Mouse (Mus musculus) midbrain, embryonic 11.5 days (tissue): ENCODE results near the gene Gm28048. TPM values are rescaled to one million over a fixed set of nuclear protein-coding genes. Genes with fewer than 3 reads are reported as not detected.

Experiments
- ATAC-seq: fragments of 200-750 bp; cut with Nextera tagmentation; 2 replicates; pipeline ENCODE4 v1.8.0; 2017; ENCODE audit warnings: moderate TSS enrichment, moderate library complexity; ENCODE audit not compliant: low FRiP score
- DNase-seq: peaks from one replicate; pipeline ENCODE4 v3.0.0; 2015; ENCODE audit warnings: low spot score; ENCODE audit errors: missing footprints
- H3K27ac ChIP-seq: fragments of 300-500 bp; sonication (generic); 2 replicates; pipeline ENCODE4 v1.5.1; 2014; ENCODE audit warnings: low read depth, low read length
- H3K27me3 ChIP-seq: fragments of 300-500 bp; sonication (generic); 2 replicates; pipeline ENCODE4 v1.6.1; 2014; ENCODE audit warnings: mild to moderate bottlenecking, low read length, moderate library complexity, mixed read lengths; ENCODE audit not compliant: control insufficient read depth, insufficient read depth
- H3K36me3 ChIP-seq: fragments of 300-500 bp; sonication (generic); 2 replicates; pipeline ENCODE4 v1.6.1; 2014; ENCODE audit warnings: mild to moderate bottlenecking, low read length, moderate library complexity, mixed read lengths; ENCODE audit not compliant: control insufficient read depth, insufficient read depth
- H3K4me1 ChIP-seq: fragments of 300-500 bp; sonication (generic); 2 replicates; pipeline ENCODE4 v1.6.1; 2014; ENCODE audit warnings: low read length; ENCODE audit not compliant: control insufficient read depth, insufficient read depth
- H3K4me2 ChIP-seq: fragments of 300-500 bp; sonication (generic); 2 replicates; pipeline ENCODE4 v1.6.1; 2014; ENCODE audit warnings: mild to moderate bottlenecking, moderate library complexity
- H3K4me3 ChIP-seq: fragments of 300-500 bp; sonication (generic); 2 replicates; pipeline ENCODE4 v1.5.1; 2014; ENCODE audit warnings: low read depth, low read length
- H3K9ac ChIP-seq: fragments of 300-500 bp; sonication (generic); 2 replicates; pipeline ENCODE4 v1.6.1; 2014; ENCODE audit warnings: low read length
- H3K9me3 ChIP-seq: fragments of 300-500 bp; sonication (generic); 2 replicates; pipeline ENCODE4 v1.6.1; 2016; ENCODE audit warnings: low read length; ENCODE audit not compliant: control insufficient read depth
- WGBS: fragments of 180-500 bp; shearing (Covaris S2); extraction: QIAGEN DNeasy Blood & Tissue Kit; methylation state at CpG from one replicate; pipeline ENCODE4 v1.1.7; 2014; 5-methylcytosine and 5-hydroxymethylcytosine counted together
- polyA plus RNA-seq: library from polyadenylated mRNA; unstranded; fragments of >200 nt; fragmentation: Nextera tagmentation; extraction: Ambion mirVana; gene quantifications from 2 replicates; pipeline ENCODE4 v1.2.1, GENCODE M21; 2014

The Gm28048 gene
- polyA plus RNA-seq, 1 experiment from 2014 or later, result 5.6 TPM

GRCm38 (mm10) chr11:22893075-22893474 is 88.8 kb downstream of the Gm28048 start:
- no peak overlapping the region for H3K4me2 ChIP-seq
- ATAC-seq (0 out of 2 replicates have a peak, but pooled peaks have one; percentile 63), DNase-seq (no peak)
- H3K36me3 ChIP-seq, result no peaks in the 10 kb centered on the region
- H3K9ac ChIP-seq, result no peak overlapping the region
- no peaks in the 10 kb centered on the region for H3K4me1 ChIP-seq
- H3K4me3 ChIP-seq, result no peak overlapping the region
- H3K27me3 ChIP-seq, result no peaks in the 10 kb centered on the region
- 78% methylated on average over 3 of the region's 3 CpGs for WGBS
- no peak overlapping the region for H3K27ac ChIP-seq
- H3K9me3 ChIP-seq, result no peaks in the 10 kb centered on the region

DNA sequence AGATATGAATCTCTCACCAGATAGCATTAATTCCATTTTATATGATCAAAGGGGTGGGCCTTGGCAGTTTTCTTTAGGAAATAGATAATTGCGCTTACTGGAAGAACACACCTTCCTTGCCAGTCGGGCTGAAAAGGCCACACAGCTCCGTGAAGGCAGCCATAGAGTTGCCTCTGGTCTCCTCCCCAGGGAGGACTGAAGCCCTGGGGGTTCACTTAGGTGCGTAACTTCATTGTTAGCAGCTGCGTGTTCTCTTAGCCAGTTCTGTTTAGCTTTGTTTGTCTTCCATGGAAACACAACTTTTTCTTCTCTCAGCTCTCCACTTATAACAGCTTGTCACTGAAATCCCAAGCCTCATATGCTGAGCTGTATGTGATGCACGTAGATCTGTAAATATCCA is 89.4 kb downstream of the Gm28048 start:
- H3K4me1 ChIP-seq, result no peaks in the 10 kb centered on the region
- 80% methylated on average over 6 of the region's 6 CpGs for WGBS
- no peak for DNase-seq

DNA sequence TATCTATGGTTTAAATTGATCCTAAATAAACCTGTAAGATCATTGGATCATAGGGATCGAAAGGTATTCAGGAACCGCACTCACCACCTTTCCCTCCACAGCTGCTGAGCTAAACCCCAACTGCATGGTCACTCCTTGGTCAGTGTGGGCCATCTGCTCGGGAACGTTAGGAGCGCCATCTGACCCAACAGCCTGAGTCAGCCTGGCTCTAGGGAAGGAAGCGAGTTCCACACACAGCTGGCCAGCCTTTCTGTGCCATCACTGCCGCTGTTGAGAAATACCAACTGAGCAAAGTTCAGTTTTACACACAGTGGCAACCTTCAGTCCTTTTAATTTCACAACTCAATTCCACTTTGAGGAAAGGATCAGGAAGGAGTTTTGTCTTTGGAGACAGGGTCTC is 90.0 kb downstream of the Gm28048 start:
- ATAC-seq, result no peak
- Histone ChIP-seq H3K9me3 (no peaks in the 10 kb centered on the region), H3K9ac (no peak overlapping the region), H3K4me3 (no peak overlapping the region), H3K36me3 (no peaks in the 10 kb centered on the region), H3K4me1 (no peaks in the 10 kb centered on the region), H3K4me2 (no peak overlapping the region), H3K27me3 (no peaks in the 10 kb centered on the region), H3K27ac (no peak overlapping the region)
- WGBS, result 92% methylated on average over 7 of the region's 7 CpGs
- DNase-seq, result no peak

More for the DNA sequence above, 89.4 kb downstream of the Gm28048 start:
- Histone ChIP-seq H3K4me2 (no peak overlapping the region), H3K27me3 (no peaks in the 10 kb centered on the region), H3K27ac (no peak overlapping the region), H3K9me3 (no peaks in the 10 kb centered on the region), H3K36me3 (no peaks in the 10 kb centered on the region), H3K9ac (no peak overlapping the region), H3K4me3 (no peak overlapping the region)
- ATAC-seq, result no peak

DNA sequence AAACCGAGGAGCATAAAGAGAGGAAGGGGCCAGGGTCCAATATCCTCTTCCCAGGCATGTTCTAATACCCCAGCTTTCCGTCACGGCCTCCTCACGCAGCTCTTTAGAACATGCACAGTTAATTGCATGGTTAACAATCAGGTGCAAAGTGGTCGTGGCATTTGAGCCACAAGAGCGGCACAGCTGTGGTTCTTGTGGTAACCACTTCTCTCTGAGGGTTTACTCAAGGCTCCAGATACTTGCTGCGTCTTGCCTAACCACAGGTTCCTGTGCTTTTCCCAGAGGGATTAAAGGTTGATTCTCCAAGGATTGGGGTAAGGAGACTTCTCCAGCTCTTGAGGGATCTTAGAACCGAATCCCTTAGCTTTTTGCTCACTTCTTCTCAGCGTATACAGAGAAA is 90.6 kb downstream of the Gm28048 start:
- H3K9me3 ChIP-seq, result no peaks in the 10 kb centered on the region
- no peak for DNase-seq
- no peak overlapping the region for H3K9ac ChIP-seq
- no peaks in the 10 kb centered on the region for H3K27me3 ChIP-seq
- H3K36me3 ChIP-seq, result no peaks in the 10 kb centered on the region
- no peak overlapping the region for H3K4me3 ChIP-seq
- ATAC-seq, result no peak
- H3K4me2 ChIP-seq, result no peak overlapping the region
- H3K27ac ChIP-seq, result no peak overlapping the region
- 86% methylated on average over 9 of the region's 9 CpGs for WGBS
- no peaks in the 10 kb centered on the region for H3K4me1 ChIP-seq

DNA sequence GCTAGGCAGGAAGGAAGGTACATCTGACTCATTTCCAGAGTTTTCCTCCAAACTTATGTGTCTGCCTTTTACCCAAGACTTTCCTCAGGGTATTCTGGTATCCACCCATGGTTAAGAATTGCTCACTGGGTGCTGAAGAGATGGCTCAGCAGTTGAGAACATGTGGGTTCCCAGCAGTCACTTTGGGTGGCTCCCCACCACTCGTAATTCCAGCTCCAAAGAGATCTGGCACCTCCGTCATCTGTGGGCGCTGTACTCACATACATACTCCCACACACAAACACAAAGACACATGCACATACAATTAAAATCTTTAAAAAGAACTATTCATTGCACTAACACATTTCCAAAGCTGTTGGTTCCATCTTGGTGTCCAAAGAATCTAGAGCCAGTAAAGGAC is 92.7 kb downstream of the Gm28048 start:
- no peaks in the 10 kb centered on the region for H3K27me3 ChIP-seq
- no peaks in the 10 kb centered on the region for H3K36me3 ChIP-seq
- no peaks in the 10 kb centered on the region for H3K9me3 ChIP-seq
- no peak overlapping the region for H3K4me2 ChIP-seq
- no peak overlapping the region for H3K9ac ChIP-seq
- WGBS, result 96% methylated on average over 3 of the region's 3 CpGs
- H3K4me1 ChIP-seq, result no peaks in the 10 kb centered on the region
- H3K4me3 ChIP-seq, result no peak overlapping the region
- no peak for ATAC-seq
- H3K27ac ChIP-seq, result no peak overlapping the region
- DNase-seq, result no peak

GRCm38 (mm10) chr11:22886991-22887390 is 94.9 kb downstream of the Gm28048 start:
- Histone ChIP-seq H3K9ac (no peak overlapping the region), H3K27ac (no peak overlapping the region), H3K9me3 (no peaks in the 10 kb centered on the region), H3K4me2 (no peak overlapping the region), H3K36me3 (no peaks in the 10 kb centered on the region), H3K4me1 (no peaks in the 10 kb centered on the region), H3K27me3 (no peaks in the 10 kb centered on the region), H3K4me3 (no peak overlapping the region)
- no peak for ATAC-seq
- no peak for DNase-seq
- 92% methylated on average over 4 of the region's 4 CpGs for WGBS

GRCm38 (mm10) chr11:22885350-22885749 is 96.5 kb downstream of the Gm28048 start:
- Histone ChIP-seq H3K9ac (no peak overlapping the region), H3K27ac (no peak overlapping the region), H3K4me2 (no peak overlapping the region), H3K36me3 (no peaks in the 10 kb centered on the region), H3K4me3 (no peak overlapping the region), H3K4me1 (no peaks in the 10 kb centered on the region), H3K9me3 (no peaks in the 10 kb centered on the region), H3K27me3 (no peaks in the 10 kb centered on the region)
- WGBS, result 93% methylated on average over 1 of the region's 1 CpGs
- ATAC-seq (no peak), DNase-seq (no peak)

- Histone ChIP-seq H3K4me1 (no peaks in the 10 kb centered on the region), H3K9me3 (no peaks in the 10 kb centered on the region), H3K27me3 (no peaks in the 10 kb centered on the region), H3K36me3 (no peaks in the 10 kb centered on the region), H3K4me3 (no peak overlapping the region), H3K9ac (no peak overlapping the region), H3K4me2 (no peak overlapping the region), H3K27ac (no peak overlapping the region)
- DNase-seq (no peak), ATAC-seq (no peak)
- 83% methylated on average over 2 of the region's 2 CpGs for WGBS
Measured at GRCm38 (mm10) chr11:22883676-22884075, 98.2 kb downstream of the Gm28048 start.

- ATAC-seq, result no peak
- no peak overlapping the region for H3K9ac ChIP-seq
- H3K4me2 ChIP-seq, result no peak overlapping the region
- no peaks in the 10 kb centered on the region for H3K9me3 ChIP-seq
- no peaks in the 10 kb centered on the region for H3K4me1 ChIP-seq
- no peaks in the 10 kb centered on the region for H3K36me3 ChIP-seq
- no peak overlapping the region for H3K4me3 ChIP-seq
- no peak for DNase-seq
- H3K27me3 ChIP-seq, result no peaks in the 10 kb centered on the region
- no peak overlapping the region for H3K27ac ChIP-seq
Measured at GRCm38 (mm10) chr11:22882926-22883325, 99.0 kb downstream of the Gm28048 start.
